Mouse (Mus musculus): ENCODE measurements around the gene Rpl21. TPM values are rescaled to one million over a fixed set of nuclear protein-coding genes. Genes with fewer than 3 reads are reported as not detected.

The Rpl21 gene
- 631 to 695 TPM (median 644 TPM) in 4 replicates for total RNA-seq (2023; ENCODE audit: inconsistent age)

GRCm38 (mm10) chr5:146832769-146833448, at the start of gene Rpl21:
Gene Rpl21 (plus strand): TSS chr5:146832890.

GRCm38 (mm10) chr5:146794853-146795252, 37.8 kb upstream of the Rpl21 start, which contains the start of gene Usp12:
Gene Usp12 (minus strand): TSS chr5:146795006.

GRCm38 (mm10) chr5:146844945-146845365, 12.3 kb downstream of the Rpl21 start, which contains the start of gene Rasl11a:
Gene Rasl11a (plus strand): TSS chr5:146845071.

Other genes starting within 250 kb of the Rpl21 start
- gene Gpr12, start 247.7 kb upstream of the Rpl21 start, total RNA-seq (2023; ENCODE audit: inconsistent age) = not detected in 4 replicates
- 40.9 to 46.4 TPM (median 41.5 TPM) in 4 replicates for gene Usp12, start 37.9 kb upstream of the Rpl21 start, total RNA-seq (2023; ENCODE audit: inconsistent age)
- gene Rasl11a, start 12.2 kb downstream of the Rpl21 start, total RNA-seq (2023; ENCODE audit: inconsistent age) = 0.48 to 1.1 TPM (median 0.92 TPM) in 4 replicates
- gene Gtf3a, start 115.8 kb downstream of the Rpl21 start, total RNA-seq (2023; ENCODE audit: inconsistent age) = 28.3 to 32.6 TPM (median 31.9 TPM) in 4 replicates
- gene Mtif3, start 130.9 kb downstream of the Rpl21 start, total RNA-seq (2023; ENCODE audit: inconsistent age) = 10.8 to 17.5 TPM (median 17.0 TPM) in 4 replicates
- gene Lnx2, start 243.7 kb downstream of the Rpl21 start, total RNA-seq (2023; ENCODE audit: inconsistent age) = 30.7 to 34.4 TPM (median 32.7 TPM) in 4 replicates
- gene Polr1d, start 244.2 kb downstream of the Rpl21 start, total RNA-seq (2023; ENCODE audit: inconsistent age) = 112 to 119 TPM (median 113 TPM) in 4 replicates